In the genomic region with DNA sequence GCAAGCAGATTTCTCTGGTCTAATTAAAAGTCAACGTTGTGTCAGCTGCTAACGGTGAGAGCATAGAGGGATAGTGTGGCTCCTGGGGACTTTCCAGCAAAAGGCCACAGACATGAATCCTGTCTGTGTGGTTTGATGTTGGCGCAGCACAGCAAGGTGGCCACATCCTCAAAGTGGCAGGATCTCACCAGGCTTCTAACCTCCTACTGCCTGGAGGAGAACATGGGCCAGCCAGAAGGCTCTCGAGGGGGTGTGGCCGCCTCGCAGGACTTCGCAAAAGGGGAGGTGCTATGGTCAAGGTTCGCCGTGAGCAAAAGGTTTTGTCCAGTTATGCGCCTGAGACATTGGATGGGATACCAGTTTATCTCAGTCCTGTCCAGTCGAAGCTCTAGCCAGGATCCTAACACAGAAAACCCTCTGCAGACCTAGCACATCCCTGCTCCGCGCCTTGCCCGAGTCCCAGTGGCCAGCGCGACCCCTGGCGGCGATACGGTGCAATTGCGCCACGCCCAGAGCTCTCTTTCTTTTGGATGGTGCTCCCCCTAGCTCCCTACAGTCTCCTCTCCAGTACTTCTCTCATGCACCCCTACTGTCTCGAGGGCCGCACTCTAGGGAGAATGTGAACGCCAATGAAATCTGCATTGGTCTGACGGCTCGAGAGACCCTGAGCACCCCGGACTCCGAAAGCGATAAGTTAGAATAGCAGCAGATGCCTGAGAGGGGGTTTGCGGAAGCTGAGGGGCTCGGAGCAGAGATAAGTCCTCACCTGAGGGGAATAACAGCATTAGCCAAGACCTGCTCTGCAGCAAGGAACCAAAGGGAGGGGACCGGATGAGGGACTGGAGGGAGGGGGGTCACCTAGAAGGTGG, we compare ENCODE assay signal across 8 mouse cellular contexts. TPM values are rescaled to one million over a fixed set of nuclear protein-coding genes. Genes with fewer than 3 reads are reported as not detected.
DNase-seq lines count a peak whose midpoint lies in the region; ATAC-seq lines count a peak whose summit lies in the region.

No protein-coding gene starts in this region.

- peak overlapping the region; percentile 17; the same call in 1 of the 2 replicates for H3K9ac ChIP-seq in forebrain, embryonic 11.5 days (ENCODE audit: low read length)
- peak overlapping the region; percentile 30; the same call in 1 of the 2 replicates for H3K9ac ChIP-seq in heart, embryonic 16.5 days (ENCODE audit: low read length)
- H3K9ac ChIP-seq in liver, embryonic 15.5 days, result no peak overlapping the region; the same call in 1 of the 2 replicates
- no peak overlapping the region for H3K9ac ChIP-seq in neural tube, embryonic 12.5 days

- peak overlapping the region; percentile 29; the same call in 1 of the 2 replicates for H3K4me2 ChIP-seq in forebrain, embryonic 11.5 days (ENCODE audit: low read depth, low read length, severe bottlenecking)
- peak overlapping the region; percentile 60 for H3K4me2 ChIP-seq in heart, embryonic 16.5 days (ENCODE audit: low read depth, low read length)
- H3K4me2 ChIP-seq in liver, embryonic 15.5 days, result peak overlapping the region; percentile 48
- H3K4me2 ChIP-seq in neural tube, embryonic 12.5 days (replicated peaks), result peak overlapping the region; percentile 42

- no peaks in the 10 kb centered on the region for H3K36me3 ChIP-seq in forebrain, embryonic 11.5 days (ENCODE audit: control insufficient read depth, insufficient read depth, low read length)
- no peaks in the 10 kb centered on the region for H3K36me3 ChIP-seq in heart, embryonic 16.5 days (ENCODE audit: control insufficient read depth, insufficient read depth)
- H3K36me3 ChIP-seq in liver, embryonic 15.5 days (replicated peaks), result no peaks in the 10 kb centered on the region
- no peaks in the 10 kb centered on the region for H3K36me3 ChIP-seq in neural tube, embryonic 12.5 days

- WGBS in forebrain, embryonic 11.5 days, result 13% methylated on average over 32 of the region's 32 CpGs
- WGBS in heart, embryonic 16.5 days, result 9% methylated on average over 32 of the region's 32 CpGs
- 11% methylated on average over 32 of the region's 32 CpGs for WGBS in liver, embryonic 15.5 days (ENCODE audit: insufficient replicate concordance)
- WGBS in neural tube, embryonic 12.5 days, result 15% methylated on average over 32 of the region's 32 CpGs

- no peaks in the 10 kb centered on the region for H3K9me3 ChIP-seq in forebrain, embryonic 11.5 days (ENCODE audit: control insufficient read depth, low read length)
- no peaks in the 10 kb centered on the region; the same call in 1 of the 2 replicates for H3K9me3 ChIP-seq in heart, embryonic 16.5 days (replicated peaks; ENCODE audit: control insufficient read depth, low read length)
- no peaks in the 10 kb centered on the region for H3K9me3 ChIP-seq in liver, embryonic 15.5 days (replicated peaks)
- no peaks in the 10 kb centered on the region for H3K9me3 ChIP-seq in neural tube, embryonic 12.5 days

- H3K4me3 ChIP-seq in forebrain, embryonic 11.5 days (ENCODE audit: low read depth, low read length), result no peak overlapping the region
- H3K4me3 ChIP-seq in heart, embryonic 16.5 days (ENCODE audit: low read length), result peak overlapping the region; percentile 32
- H3K4me3 ChIP-seq in liver, embryonic 15.5 days (replicated peaks), result no peak overlapping the region
- H3K4me3 ChIP-seq in neural tube, embryonic 12.5 days, result no peak overlapping the region

- H3K27me3 ChIP-seq in forebrain, embryonic 11.5 days (ENCODE audit: control insufficient read depth, insufficient read depth, low read length), result no peaks in the 10 kb centered on the region
- peaks cover 14% of the 10 kb centered on the region for H3K27me3 ChIP-seq in heart, embryonic 16.5 days (ENCODE audit: control insufficient read depth, insufficient read depth, low read length)
- H3K27me3 ChIP-seq in liver, embryonic 15.5 days, result peaks cover 47% of the 10 kb centered on the region
- H3K27me3 ChIP-seq in neural tube, embryonic 12.5 days (replicated peaks), result peaks cover 14% of the 10 kb centered on the region; the same call in 1 of the 2 replicates

- peak; percentile 90 for DNase-seq in CD4-positive, CD25-positive, alpha-beta regulatory T cell, adult 2 months (ENCODE audit: low read depth, low spot score)
- peak; percentile 26 for DNase-seq in c-Kit-negative CD71-positive TER-119-positive erythroid progenitor cells, embryonic 14.5 days (ENCODE audit: low read depth, low spot score)
- peak; percentile 94 for DNase-seq in forebrain, embryonic 11.5 days (ENCODE audit: low spot score)
- peak; percentile 84 to 93 for DNase-seq in kidney, postnatal 36 days
- peak; percentile 36 for DNase-seq in telencephalon, adult 2 months (ENCODE audit: low read depth, low spot score)

- no peak overlapping the region for H3K27ac ChIP-seq in forebrain, embryonic 11.5 days (ENCODE audit: low read depth, low read length)
- H3K27ac ChIP-seq in heart, embryonic 16.5 days (ENCODE audit: low read length), result no peak overlapping the region
- no peak overlapping the region for H3K27ac ChIP-seq in liver, embryonic 15.5 days (replicated peaks)
- no peak overlapping the region for H3K27ac ChIP-seq in neural tube, embryonic 12.5 days

- 0 out of 2 replicates have a peak, but pooled peaks cover 2% of the 10 kb centered on the region for H3K4me1 ChIP-seq in forebrain, embryonic 11.5 days (replicated peaks; ENCODE audit: control insufficient read depth, insufficient read depth, low read length)
- peaks cover 4% of the 10 kb centered on the region; the same call in 1 of the 2 replicates for H3K4me1 ChIP-seq in heart, embryonic 16.5 days (ENCODE audit: control insufficient read depth, insufficient read depth, low read length)
- peaks cover 9% of the 10 kb centered on the region for H3K4me1 ChIP-seq in liver, embryonic 15.5 days (replicated peaks)
- 0 out of 2 replicates have a peak, but pooled peaks cover 5% of the 10 kb centered on the region for H3K4me1 ChIP-seq in neural tube, embryonic 12.5 days

- peak; percentile 77 for ATAC-seq in forebrain, embryonic 11.5 days (replicated peaks; ENCODE audit: low FRiP score)
- ATAC-seq in heart, embryonic 16.5 days (replicated peaks; ENCODE audit: extremely low read depth, insufficient read depth, low FRiP score), result peak; percentile 79
- ATAC-seq in liver, embryonic 15.5 days (ENCODE audit: insufficient read depth), result peak; percentile 68
- peak; percentile 71 for ATAC-seq in neural tube, embryonic 12.5 days (ENCODE audit: low FRiP score, low read depth)

RNA-seq across cellular contexts. Expression of gene Cep170b, which starts 13.3 kb away (rescaled TPM):
- polyA plus RNA-seq in forebrain, embryonic 11.5 days (2014; fragmentation: Nextera tagmentation; extraction: Ambion mirVana), result 12.6 and 15.2 TPM in 2 replicates
- polyA plus RNA-seq in heart, embryonic 16.5 days (2015; fragmentation: Nextera tagmentation; extraction: Ambion mirVana), result 4.3 and 5.1 TPM in 2 replicates
- polyA plus RNA-seq in liver, embryonic 15.5 days (2015; fragmentation: Nextera tagmentation; extraction: Ambion mirVana), result 3.9 and 5.2 TPM in 2 replicates
- 22.2 and 23.2 TPM in 2 replicates for polyA plus RNA-seq in neural tube, embryonic 12.5 days (2016; fragmentation: Nextera tagmentation; extraction: Ambion mirVana)

RNA-seq across cellular contexts. Expression of gene Zbtb42, which starts 28.3 kb away (rescaled TPM):
- 4.4 and 5.3 TPM in 2 replicates for polyA plus RNA-seq in forebrain, embryonic 11.5 days (2014; fragmentation: Nextera tagmentation; extraction: Ambion mirVana)
- polyA plus RNA-seq in heart, embryonic 16.5 days (2015; fragmentation: Nextera tagmentation; extraction: Ambion mirVana), result 4.9 and 6.9 TPM in 2 replicates
- 1.0 and 1.2 TPM in 2 replicates for polyA plus RNA-seq in liver, embryonic 15.5 days (2015; fragmentation: Nextera tagmentation; extraction: Ambion mirVana)
- polyA plus RNA-seq in neural tube, embryonic 12.5 days (2016; fragmentation: Nextera tagmentation; extraction: Ambion mirVana), result 4.0 and 5.4 TPM in 2 replicates

RNA-seq across cellular contexts. Expression of gene Akt1, which starts 32.3 kb away (rescaled TPM):
- 99.4 and 123 TPM in 2 replicates for polyA plus RNA-seq in forebrain, embryonic 11.5 days (2014; fragmentation: Nextera tagmentation; extraction: Ambion mirVana)
- 51.4 and 56.7 TPM in 2 replicates for polyA plus RNA-seq in heart, embryonic 16.5 days (2015; fragmentation: Nextera tagmentation; extraction: Ambion mirVana)
- 28.4 and 36.9 TPM in 2 replicates for polyA plus RNA-seq in liver, embryonic 15.5 days (2015; fragmentation: Nextera tagmentation; extraction: Ambion mirVana)
- polyA plus RNA-seq in neural tube, embryonic 12.5 days (2016; fragmentation: Nextera tagmentation; extraction: Ambion mirVana), result 184 and 201 TPM in 2 replicates

RNA-seq across cellular contexts. Expression of gene Pld4, which starts 53.5 kb away (rescaled TPM):
- polyA plus RNA-seq in forebrain, embryonic 11.5 days (2014; fragmentation: Nextera tagmentation; extraction: Ambion mirVana), result 3.7 and 4.1 TPM in 2 replicates
- polyA plus RNA-seq in heart, embryonic 16.5 days (2015; fragmentation: Nextera tagmentation; extraction: Ambion mirVana), result 19.4 and 32.5 TPM in 2 replicates
- 22.4 and 23.3 TPM in 2 replicates for polyA plus RNA-seq in liver, embryonic 15.5 days (2015; fragmentation: Nextera tagmentation; extraction: Ambion mirVana)
- polyA plus RNA-seq in neural tube, embryonic 12.5 days (2016; fragmentation: Nextera tagmentation; extraction: Ambion mirVana), result 5.1 and 5.8 TPM in 2 replicates

Comparison
In these comparisons a context has a peak if more than half of its experiments do, and no peak if none do; other contexts are left out.
1. DNase-seq: peak in every context shown above with its lines; median percentile 94 in forebrain, embryonic 11.5 days; 90 in CD4-positive, CD25-positive, alpha-beta regulatory T cell, adult 2 months; 88 in kidney, postnatal 36 days; 36 in telencephalon, adult 2 months; 26 in c-Kit-negative CD71-positive TER-119-positive erythroid progenitor cells, embryonic 14.5 days.
2. H3K9ac ChIP-seq: peak in forebrain, embryonic 11.5 days (single experiment) and heart, embryonic 16.5 days (single experiment); none in liver, embryonic 15.5 days (single experiment) and neural tube, embryonic 12.5 days (single experiment).
3. Peak in every context shown above with its lines, with median percentiles within 50 percentile points of each other: ATAC-seq and H3K4me2 ChIP-seq.